Mouse (Mus musculus): Measurements from ENCODE around the gene Gabbr2.
A peak's percentile ranks its signal among the peaks of the same experiment; 100 is the strongest.

Gene Gabbr2

DNA sequence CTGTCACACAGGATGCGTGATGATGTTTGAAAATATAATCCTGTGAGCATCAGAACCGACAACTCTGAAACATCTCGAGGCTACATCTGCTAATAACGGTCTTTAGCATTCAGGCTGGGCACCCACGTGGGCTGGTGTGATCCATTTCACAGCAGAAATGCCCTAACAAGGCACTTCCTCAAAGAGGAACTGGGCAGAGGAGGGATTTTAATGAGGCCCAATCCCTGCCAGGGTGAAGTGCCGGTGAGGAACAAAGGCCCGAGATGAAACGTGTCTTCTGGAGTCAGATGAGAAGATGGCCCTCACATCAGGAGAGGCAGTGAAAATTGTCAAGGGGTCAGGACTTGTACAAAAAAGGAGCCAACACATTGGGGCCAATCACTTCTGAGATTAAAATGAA is 221.6 kb downstream of the Gabbr2 start:
- no peak for DNase-seq (ENCODE audit: low read depth, low spot score)

- DNase-seq (ENCODE audit: low read depth, low spot score) = no peak
Measured at GRCm38 (mm10) chr4:46766326-46766725, 225.3 kb downstream of the Gabbr2 start.

DNA sequence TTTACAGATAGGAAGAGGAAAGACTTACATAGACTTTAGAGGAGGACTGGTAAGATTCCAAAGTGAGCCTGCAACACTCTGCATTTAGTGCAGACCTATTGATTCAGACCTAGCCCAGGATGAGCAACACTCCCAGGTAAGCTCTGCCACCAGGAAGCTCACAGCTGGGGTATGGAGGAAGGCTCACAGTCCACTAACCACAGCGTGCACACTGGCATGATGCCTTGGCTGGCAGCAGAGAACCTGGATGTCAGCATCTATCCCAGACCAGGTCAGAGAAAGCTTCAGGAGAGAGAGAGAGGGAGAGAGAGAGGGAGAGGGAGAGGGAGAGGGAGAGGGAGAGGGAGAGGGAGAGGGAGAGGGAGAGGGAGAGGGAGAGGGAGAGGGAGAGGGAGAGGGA is 231.8 kb downstream of the Gabbr2 start:
- no peak for DNase-seq (ENCODE audit: low read depth, low spot score)

- DNase-seq (ENCODE audit: low read depth, low spot score) = no peak
Measured at GRCm38 (mm10) chr4:46758340-46759041, 233.2 kb downstream of the Gabbr2 start.

GRCm38 (mm10) chr4:46754407-46755194 is 237.1 kb downstream of the Gabbr2 start:
- DNase-seq (ENCODE audit: low read depth, low spot score) = no peak

DNA sequence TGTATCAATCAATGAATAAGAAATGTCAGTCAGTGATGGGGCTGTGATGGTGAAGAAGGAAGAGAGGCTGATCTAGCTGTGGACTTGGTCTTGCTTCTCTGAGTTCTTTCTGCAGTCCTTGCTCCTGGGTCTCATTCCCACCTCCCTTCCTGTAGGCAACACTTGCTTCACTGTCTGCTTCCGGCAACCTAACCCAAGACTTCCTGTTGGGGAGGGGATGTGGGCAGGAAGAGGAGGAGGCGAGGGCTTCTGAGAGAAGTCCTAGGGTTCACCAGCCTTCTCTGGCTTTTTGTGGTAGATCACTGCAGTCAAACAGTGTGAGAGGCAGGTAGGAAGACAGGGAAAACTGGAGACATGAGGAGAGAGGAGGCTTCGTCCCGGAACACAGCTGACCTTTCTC is 239.4 kb downstream of the Gabbr2 start:
- DNase-seq (ENCODE audit: low read depth, low spot score) = no peak

GRCm38 (mm10) chr4:46749015-46749414 is 242.7 kb downstream of the Gabbr2 start:
- DNase-seq (ENCODE audit: low read depth, low spot score) = no peak

DNA sequence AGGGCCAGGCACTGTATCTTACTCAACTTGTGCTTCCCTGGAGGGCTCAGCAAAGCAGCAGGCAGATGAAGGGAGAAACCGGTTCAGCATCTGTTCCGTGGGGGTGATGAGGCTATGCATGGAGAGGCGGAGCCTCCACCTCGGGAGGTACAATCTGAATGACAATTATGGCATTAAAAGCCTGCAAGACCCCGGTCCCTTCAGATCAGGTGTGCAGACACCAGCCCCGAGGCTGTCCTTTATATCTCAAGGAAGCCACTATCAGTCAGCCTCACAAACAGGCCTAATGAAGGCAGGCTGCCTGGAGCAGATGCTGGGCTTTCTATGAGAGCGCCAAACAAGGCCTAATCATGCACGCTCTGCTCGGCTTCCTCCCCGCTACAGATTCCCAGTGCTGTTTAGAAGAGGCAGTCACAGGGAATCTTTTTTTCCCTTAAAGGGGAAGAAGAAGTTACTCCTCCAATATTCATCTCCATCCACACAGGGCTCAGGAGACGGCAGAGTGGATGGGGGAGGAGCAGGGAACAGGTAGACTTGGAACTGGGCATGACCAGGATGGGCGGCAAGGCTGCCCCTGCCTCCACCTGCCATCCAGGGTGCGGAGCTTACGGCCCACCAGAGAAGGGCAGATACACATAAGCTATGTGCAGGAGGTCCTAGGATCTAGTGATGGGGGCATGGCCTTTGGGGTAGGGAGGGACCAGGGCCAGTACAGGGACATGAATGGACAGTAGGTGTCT is 244.5 kb downstream of the Gabbr2 start:
- peak; percentile 43 for DNase-seq (ENCODE audit: low read depth, low spot score)

DNA sequence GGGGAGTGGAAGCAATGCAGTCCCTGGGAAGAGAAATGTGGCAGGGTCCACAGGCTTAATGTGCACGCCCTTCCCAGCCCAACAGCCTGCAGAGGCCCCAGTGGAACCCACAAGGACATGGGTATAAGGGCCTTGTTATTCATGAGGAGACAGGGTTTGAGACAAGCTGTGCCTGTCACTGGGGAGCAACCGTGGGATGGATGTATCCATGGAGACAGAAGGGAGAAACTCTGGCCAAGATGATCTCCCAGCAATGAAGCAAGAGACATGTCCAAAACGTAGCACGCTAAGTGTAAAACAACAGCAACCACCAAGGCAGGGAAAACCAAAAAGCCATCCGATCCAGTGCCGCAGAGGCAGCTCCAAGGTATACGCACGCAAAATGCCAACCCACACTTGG is 246.1 kb downstream of the Gabbr2 start:
- DNase-seq (ENCODE audit: low read depth, low spot score) = no peak

GRCm38 (mm10) chr4:46744583-46745155 is 247.0 kb downstream of the Gabbr2 start:
- DNase-seq (ENCODE audit: low read depth, low spot score) = no peak

DNA sequence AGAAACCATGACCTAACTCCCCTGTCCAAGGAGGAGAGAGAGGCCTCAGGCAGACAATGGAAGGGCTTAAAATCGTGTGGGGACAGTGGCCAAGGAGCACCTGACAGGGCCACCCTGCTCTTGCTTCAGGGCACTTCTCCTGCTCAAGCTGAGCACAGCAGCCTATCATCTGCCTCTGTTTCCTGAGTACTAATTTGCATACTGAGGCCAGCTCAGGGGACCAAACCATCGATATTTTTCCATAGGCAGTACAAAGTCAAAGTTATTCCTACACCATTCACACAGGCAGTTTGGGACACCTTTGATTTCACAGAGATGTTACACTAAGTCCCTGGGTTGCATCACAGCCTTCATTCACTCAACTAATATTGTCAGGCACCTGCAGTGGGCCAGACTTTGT is 249.1 kb downstream of the Gabbr2 start:
- DNase-seq (ENCODE audit: low read depth, low spot score) = no peak

DNA sequence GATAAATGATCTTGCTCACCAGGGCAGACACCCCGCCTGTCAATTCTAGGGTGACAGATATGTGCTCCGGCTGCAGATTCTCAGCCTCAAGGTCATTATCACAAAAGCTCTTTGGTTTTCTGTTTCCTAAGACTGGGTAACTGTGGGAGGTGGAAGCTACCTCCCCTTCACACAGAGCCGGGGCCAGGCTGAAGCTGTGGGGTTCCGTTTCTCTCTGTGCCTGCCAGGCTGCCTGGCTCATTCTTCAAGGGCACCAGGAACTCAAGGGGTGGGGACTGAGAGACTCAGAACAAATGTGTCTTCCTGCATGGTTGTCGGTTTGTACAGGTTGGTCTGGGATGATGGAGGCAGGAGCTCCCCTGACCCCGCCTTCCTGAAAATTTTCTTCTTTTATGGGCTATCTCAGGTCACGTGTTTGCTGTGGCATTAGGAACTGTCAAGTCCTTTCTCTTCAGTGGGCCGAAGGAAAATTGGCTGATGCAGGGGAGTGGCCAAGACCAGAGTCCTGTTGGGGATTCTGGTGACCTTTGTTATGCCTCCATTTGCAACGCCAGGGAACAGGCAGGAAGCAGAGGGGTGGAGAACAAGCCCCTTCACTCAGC is 254.7 kb downstream of the Gabbr2 start:
- peak; percentile 24 for DNase-seq (ENCODE audit: low read depth, low spot score)

DNA sequence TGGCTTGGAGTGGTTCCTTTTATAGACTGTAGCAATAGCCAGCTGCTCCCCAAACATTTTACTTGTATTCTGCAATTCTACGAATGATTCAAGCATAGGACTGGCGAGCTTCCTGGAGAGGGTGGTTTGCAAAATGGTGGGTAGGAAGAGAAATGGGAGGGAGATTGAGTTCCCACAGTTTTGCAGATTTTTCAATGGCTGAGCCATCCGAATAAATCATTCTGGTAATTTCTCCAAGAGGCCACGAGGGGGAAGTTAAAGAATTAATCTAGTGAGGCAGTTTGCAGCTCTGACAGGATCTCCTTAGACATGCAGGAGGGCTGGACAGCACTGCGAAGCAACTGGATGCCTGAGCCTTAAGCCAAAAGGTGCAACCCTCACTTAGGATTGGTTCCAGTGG is 256.8 kb downstream of the Gabbr2 start:
- no peak for DNase-seq (ENCODE audit: low read depth, low spot score)

- DNase-seq (ENCODE audit: low read depth, low spot score) = peak; percentile 27
Measured at GRCm38 (mm10) chr4:46731590-46731989, 260.1 kb downstream of the Gabbr2 start.

DNA sequence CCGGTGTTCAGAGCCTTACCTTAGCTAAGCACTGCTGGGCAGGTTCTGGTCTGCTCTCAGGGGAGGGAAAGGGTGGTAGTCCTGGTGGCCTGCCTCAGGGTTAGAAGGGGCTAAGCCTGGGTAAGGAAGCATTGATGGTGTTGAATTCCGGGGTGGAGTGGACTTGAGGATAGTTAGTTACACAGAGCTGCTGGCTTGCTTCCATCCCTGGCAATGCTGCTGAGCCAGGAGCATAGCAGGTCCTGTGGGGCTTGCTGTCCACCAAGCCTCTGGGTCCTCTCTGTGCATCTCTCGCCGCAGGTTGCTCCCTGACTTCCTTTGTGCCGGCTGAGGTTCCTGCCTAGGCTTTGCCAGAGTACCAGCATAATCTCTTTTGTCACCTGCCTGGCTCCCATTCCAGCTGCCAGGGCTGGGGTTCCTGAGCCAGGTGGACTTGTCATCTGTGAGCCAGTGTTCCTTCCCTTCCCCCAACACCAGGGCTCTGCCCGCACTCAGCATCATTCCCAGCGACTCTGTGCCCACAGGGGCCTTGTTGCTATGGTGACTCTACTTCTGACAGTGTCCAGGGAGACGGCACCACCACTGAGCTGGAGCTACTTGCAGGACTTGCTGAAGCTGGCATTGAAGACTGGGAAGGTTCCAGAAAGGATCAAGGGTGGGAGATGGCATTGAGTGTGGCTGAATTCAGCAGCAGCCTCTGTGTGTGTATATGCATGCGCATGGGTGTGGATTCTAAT is 262.2 kb downstream of the Gabbr2 start:
- DNase-seq (ENCODE audit: low read depth, low spot score) = no peak

- peak; percentile 14 for DNase-seq (ENCODE audit: low read depth, low spot score)
Measured at GRCm38 (mm10) chr4:46728231-46728630, 263.4 kb downstream of the Gabbr2 start.

GRCm38 (mm10) chr4:46727153-46727552 is 264.5 kb downstream of the Gabbr2 start:
- no peak for DNase-seq (ENCODE audit: low read depth, low spot score)

DNA sequence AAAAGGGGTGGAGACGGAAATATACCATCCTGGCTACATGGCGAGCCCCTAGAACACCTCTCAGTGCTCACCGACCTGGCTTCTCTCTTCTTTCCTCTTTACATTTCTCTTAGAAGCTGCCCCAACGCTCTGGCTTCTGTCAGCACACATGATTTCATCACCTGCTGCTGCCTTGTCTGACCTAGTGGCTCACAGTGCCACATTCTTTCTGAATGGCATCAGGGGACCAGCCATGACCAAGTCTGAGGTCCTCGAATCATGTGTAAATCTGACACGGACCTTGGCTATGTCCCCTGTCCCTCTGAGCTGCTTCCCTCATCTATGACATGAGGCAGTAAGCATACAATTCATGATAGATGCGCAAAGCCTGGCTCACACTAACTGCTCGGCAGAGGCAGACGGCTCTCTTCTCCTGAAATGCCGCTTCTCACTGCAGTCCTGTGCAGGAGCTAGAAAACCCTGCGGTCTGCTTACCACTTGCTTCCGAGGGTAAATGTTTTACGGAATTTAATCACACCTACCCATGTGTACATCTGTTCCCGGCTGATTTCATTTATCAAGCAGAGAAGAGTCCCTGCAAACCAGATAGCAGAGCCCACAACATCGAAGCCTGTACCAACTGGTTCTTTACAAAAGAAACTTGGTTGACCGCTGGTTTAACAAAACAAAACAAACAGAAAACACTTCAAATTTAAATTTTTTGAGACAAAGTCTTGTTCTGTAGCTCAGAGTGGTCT is 270.7 kb downstream of the Gabbr2 start:
- DNase-seq (ENCODE audit: low read depth, low spot score) = no peak

GRCm38 (mm10) chr4:46720070-46720469 is 271.6 kb downstream of the Gabbr2 start:
- no peak for DNase-seq (ENCODE audit: low read depth, low spot score)

DNA sequence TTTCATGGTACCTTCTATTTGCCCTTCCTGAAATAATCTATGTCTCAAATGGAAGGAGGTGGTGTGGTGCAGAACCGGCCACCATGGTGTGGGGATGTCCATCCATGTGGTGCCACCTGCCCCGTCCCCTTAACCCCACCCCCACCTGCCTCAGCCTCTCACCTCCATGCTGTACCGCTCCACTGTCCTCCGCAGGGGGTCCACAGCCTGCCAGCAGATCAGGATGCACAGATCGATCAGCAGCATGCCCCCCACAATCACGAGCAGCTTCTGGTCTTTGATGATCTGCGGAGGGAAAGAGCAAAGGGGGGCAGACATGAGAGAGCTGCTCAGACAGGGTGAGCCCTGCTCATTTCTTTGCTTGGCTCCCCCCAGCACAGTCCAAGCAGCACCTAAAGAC is 273.0 kb downstream of the Gabbr2 start:
- no peak for DNase-seq (ENCODE audit: low read depth, low spot score)
